Mouse (Mus musculus) erythroblast, embryonic 14.5 days (primary cell): ENCODE measurements around the gene Tcp10a. TPM values are rescaled to one million over a fixed set of nuclear protein-coding genes. Genes with fewer than 3 reads are reported as not detected.
"Not testable (repeated sequence)": the region's sequence is repeated elsewhere in the genome, so short reads cannot be mapped to it uniquely, and the experiment has no call there.

Experiments used
- H3K27me3 ChIP-seq: 2 replicates; pipeline ENCODE4 v1.6.1; 2012; ENCODE audit warnings: inconsistent platforms; ENCODE audit not compliant: control insufficient read depth
- H3K36me3 ChIP-seq: 2 replicates; pipeline ENCODE4 v1.6.1; 2012; ENCODE audit warnings: mild to moderate bottlenecking, inconsistent platforms; ENCODE audit not compliant: control insufficient read depth
- H3K4me1 ChIP-seq: 2 replicates; pipeline ENCODE4 v1.6.1; 2012; ENCODE audit warnings: inconsistent platforms; ENCODE audit not compliant: control insufficient read depth
- H3K4me3 ChIP-seq: replicated peaks from 2 replicates; pipeline ENCODE3; 2012; ENCODE audit warnings: moderate library complexity, mild to moderate bottlenecking, inconsistent platforms
- H3K9me3 ChIP-seq: 2 replicates; pipeline ENCODE4 v1.6.1; 2012; ENCODE audit warnings: low read length, inconsistent platforms, mixed read lengths; ENCODE audit not compliant: control insufficient read depth
- polyA plus RNA-seq: library from polyadenylated mRNA; stranded (reverse); fragments of >175 nt; gene quantifications from 2 replicates; pipeline ENCODE4 v1.2.3, GENCODE M21; 2012

The Tcp10a gene
- polyA plus RNA-seq, 1 experiment = not detected

DNA sequence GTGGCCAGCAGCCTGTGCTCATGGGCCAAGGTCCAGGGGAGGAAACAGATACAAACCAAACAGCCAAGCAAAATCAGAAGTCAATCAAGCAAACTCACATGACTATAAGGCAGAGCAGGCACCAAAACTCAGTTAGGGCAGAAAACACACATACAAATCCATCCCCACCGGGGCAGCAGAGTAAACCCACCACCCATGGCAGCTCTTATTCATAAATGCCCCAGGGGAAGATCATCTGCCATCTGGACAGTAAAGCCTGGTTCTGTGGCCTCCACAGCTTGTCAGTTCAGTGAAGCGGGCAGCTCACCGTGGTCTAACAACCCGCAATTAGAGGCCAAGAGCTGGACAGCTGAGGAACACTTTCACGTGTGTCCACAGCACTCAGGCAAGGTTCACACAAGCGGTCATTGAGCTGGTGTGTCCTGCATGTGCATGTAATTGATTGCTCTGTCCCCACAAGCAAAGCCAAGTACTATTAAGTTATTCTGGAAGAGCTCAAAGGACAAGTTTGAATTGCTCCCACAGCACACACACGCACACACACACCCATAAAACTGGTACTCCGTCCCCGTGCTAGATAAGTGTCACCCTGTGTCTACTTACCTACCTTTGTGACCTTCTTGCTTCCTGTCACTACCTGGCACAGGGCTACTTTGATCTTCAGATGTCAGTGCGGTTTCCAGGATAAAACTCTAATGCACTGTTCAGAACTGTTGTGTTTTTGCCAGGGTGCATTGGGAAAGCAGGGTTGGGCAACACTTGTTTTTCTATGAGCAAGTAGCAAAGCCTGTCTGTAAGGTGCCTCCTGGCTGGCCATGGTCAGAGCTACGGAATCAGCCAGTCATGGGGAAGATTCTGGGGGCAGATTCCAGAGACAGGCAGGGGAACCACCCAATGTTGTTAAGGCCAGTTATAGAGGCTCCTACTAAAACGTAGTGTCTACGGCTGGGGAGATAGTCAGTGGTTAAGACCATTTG lies 59.0 kb downstream of the Tcp10a start:
- H3K36me3 ChIP-seq, H3K4me1 ChIP-seq, H3K4me3 ChIP-seq, H3K9me3 ChIP-seq, H3K27me3 ChIP-seq: not testable (repeated sequence)

DNA sequence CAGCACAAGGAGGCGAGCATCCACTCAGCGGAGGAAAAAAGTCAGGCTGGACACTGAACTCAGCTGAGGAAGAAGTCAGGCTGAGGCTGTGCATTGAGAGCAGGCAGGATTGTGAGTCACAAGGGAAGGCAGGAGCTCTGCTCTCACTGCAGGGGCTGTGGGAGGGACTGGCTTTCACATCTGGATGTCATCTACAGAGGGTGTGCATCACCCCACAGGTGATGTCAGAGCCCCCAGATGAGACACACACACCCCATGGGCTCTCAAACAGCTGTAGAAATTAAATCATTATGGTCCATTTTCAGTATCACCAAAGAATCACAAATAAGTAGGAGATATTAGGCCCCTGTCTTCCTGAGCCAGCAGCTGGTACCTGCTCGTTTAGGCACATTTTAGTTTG lies 60.9 kb downstream of the Tcp10a start, which contains the start of gene Unc93a2:
Gene Unc93a2 (minus strand): TSS at position 101 of the 400 bp plus-strand sequence.
- H3K9me3 ChIP-seq, H3K27me3 ChIP-seq, H3K4me1 ChIP-seq, H3K36me3 ChIP-seq, H3K4me3 ChIP-seq: not testable (repeated sequence)

DNA sequence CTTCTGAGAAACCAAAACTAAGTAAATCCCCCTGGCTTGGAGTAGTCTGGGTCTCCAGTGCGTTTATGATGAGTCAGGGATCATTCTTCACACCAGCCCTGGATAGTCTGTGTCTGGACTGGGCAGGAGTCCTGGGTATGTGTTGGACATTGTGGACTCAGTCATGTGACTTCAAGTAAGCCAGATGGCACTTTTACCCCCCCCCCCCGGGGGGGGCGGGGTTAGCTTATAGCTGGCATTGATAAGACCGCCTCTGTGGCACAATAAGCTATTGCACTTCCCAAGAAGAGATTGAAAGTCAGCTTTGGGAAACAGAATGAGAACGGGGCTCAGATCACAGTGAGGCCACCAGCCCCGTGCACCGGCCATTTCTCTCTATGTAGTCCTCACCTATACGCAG lies 61.6 kb downstream of the Tcp10a start:
- not testable (repeated sequence) for H3K27me3 ChIP-seq, H3K4me3 ChIP-seq, H3K9me3 ChIP-seq, H3K4me1 ChIP-seq, H3K36me3 ChIP-seq

DNA sequence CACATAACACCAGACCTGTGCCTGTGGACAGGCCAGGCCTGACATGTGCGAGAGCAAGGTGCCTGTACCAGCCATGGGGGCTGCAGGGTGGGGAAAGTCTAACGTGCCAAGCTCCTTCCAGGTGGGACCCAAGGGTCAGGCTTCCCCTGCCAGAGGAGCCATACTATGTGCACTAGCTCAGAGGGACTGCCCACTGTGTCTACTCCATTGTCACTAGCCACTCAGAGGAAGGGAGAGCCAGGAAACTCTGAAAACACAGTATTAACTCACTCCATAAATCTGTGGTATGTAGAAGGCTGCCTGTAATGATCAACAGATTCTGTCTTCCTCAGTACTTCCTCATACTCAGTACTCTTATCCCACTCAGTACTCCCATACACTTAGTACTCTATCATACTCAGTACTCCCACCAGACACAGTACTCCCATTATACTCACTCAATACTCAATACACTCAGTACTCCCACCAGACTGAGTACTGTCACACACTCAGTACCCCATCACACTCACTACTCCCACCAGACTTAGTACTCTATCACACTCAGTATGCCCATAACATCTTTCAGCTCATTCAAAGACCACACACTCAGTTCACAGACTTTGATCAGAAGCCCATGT lies 64.0 kb downstream of the Tcp10a start:
- H3K27me3 ChIP-seq, H3K4me3 ChIP-seq, H3K9me3 ChIP-seq, H3K36me3 ChIP-seq, H3K4me1 ChIP-seq: not testable (repeated sequence)

DNA sequence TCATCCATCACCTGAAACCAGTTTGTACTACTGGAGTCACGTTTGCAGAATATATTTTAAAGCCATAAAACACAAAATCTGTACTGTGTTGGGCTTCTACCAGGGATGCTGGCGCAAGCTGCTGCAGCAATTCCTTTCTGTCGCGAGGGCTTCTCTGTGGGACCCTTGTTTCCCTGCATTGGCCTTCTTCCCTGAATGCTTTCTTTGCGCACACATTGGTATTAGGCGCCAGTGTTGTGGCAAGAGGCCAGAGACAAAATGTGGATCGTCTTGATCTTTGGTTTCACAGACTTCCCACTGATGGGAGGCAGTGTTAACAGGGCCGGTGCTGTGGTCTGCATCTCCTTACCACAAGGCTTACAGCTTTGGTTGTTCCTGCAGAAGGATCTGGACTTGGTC lies 64.5 kb downstream of the Tcp10a start:
- not testable (repeated sequence) for H3K36me3 ChIP-seq, H3K9me3 ChIP-seq

DNA sequence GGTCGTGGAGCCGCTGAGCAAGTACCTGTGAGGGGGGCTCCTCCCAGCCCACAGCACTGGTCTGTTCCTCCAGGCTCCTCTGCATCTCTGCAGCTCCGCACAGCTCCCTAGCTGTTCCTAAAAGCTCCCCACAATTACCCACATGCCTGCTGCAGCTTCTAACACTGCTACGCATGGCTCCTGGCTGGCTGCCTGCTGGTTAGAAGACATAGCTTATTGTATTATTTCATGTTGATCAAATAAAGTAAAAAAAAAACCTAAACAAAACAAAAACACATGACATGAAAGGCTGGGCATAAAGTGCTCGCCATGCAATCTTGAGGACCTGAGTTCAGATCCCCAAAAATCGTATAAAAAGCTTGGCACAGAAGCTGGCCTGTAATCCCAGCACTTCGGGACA lies 65.5 kb downstream of the Tcp10a start:
- not testable (repeated sequence) for H3K9me3 ChIP-seq, H3K4me3 ChIP-seq, H3K4me1 ChIP-seq, H3K36me3 ChIP-seq, H3K27me3 ChIP-seq

More for the DNA sequence above, 64.5 kb downstream of the Tcp10a start:
- H3K4me3 ChIP-seq, H3K4me1 ChIP-seq, H3K27me3 ChIP-seq: not testable (repeated sequence)

DNA sequence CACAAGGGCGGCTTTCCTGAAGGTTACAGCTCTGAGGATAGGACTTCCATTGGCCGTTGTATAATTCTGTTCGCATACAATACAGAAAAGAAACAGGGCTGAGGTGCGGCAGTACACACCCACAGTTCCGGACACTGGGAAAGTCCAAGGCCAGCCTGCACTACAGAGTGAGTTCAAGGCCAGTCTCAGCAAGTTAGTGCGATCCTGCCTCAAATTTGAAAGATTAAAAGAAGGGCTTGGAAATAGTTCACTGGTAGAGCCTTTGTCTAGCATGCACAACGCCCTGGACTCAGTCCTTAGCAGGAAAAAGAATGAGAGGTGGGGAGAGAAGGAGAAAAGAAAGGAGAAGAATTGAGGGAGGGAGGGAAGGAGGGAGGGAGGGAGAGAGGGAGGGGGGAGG lies 70.7 kb downstream of the Tcp10a start:
- not testable (repeated sequence) for H3K4me1 ChIP-seq, H3K27me3 ChIP-seq, H3K9me3 ChIP-seq, H3K36me3 ChIP-seq, H3K4me3 ChIP-seq

Other genes starting within 250 kb of the Tcp10a start
- gene Rps6ka2, start 154.5 kb upstream of the Tcp10a start, polyA plus RNA-seq = 0.03 TPM in 1 of 2 replicates, not detected in the other
- not detected in 2 replicates for gene Ttll2, start 28.1 kb downstream of the Tcp10a start, polyA plus RNA-seq
- not detected in 2 replicates for gene Gm49630, start 47.3 kb downstream of the Tcp10a start, polyA plus RNA-seq
- not detected in 2 replicates for gene Unc93a2, start 60.8 kb downstream of the Tcp10a start, polyA plus RNA-seq